Mouse (Mus musculus) megakaryocyte progenitor cell, adult 5-6 weeks (primary cell): ENCODE results near the gene Babam2. TPM values are rescaled to one million over a fixed set of nuclear protein-coding genes. Genes with fewer than 3 reads are reported as not detected.

Experiments used
- ATAC-seq: replicated peaks from 2 replicates; pipeline ENCODE4 v1.8.0; 2016; ENCODE audit warnings: mild to moderate bottlenecking, moderate TSS enrichment, inconsistent platforms; ENCODE audit not compliant: poor library complexity
- total RNA-seq, 2 experiments: library from RNA; stranded (forward) in 1 of 2; stranded (reverse) in 1 of 2; fragments of 157-497, 149-512 nt in 1 of 2; fragments of 200-1000 nt in 1 of 2; gene quantifications; 2 replicates each; pipeline versions ENCODE4 v1.2.3 to v1.2.4; 2015 to 2017

The Babam2 gene
- total RNA-seq, 2 experiments from 2014 or later: 37.7 to 117 TPM

DNA sequence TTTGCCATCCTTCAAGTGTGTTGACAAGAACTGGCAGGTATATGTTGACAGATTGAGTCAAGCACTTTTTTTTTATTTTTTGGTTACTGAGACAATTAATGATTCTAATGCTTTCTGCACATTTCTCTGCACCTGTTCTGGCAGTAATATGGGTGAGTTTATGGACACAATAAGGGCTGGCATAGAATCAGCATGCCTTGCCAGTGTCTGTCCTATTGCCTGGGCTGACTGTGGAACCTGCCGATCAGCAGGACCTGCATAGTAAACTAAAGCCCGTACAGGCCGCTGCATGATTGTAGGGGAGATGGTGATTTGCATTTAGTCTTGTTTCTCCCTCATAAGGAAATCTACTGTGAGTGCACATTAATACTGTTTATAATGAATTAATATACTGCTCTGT lies 178.0 kb downstream of the Babam2 start:
- no peak for ATAC-seq

- ATAC-seq: no peak
Observed at GRCm38 (mm10) chr5:31876216-31876974, 178.9 kb downstream of the Babam2 start.

GRCm38 (mm10) chr5:31880457-31880856 lies 183.0 kb downstream of the Babam2 start:
- ATAC-seq: no peak

GRCm38 (mm10) chr5:31882297-31882696 lies 184.8 kb downstream of the Babam2 start:
- 0 out of 2 replicates have a peak, but pooled peaks have one; percentile 26 for ATAC-seq

GRCm38 (mm10) chr5:31884962-31885361 lies 187.5 kb downstream of the Babam2 start:
- no peak for ATAC-seq

GRCm38 (mm10) chr5:31887590-31887989 lies 190.1 kb downstream of the Babam2 start:
- ATAC-seq: peak; percentile 65

- ATAC-seq: no peak
Observed at GRCm38 (mm10) chr5:31888341-31888740, 190.9 kb downstream of the Babam2 start.

- no peak for ATAC-seq
Observed at GRCm38 (mm10) chr5:31892631-31893030, 195.1 kb downstream of the Babam2 start.

DNA sequence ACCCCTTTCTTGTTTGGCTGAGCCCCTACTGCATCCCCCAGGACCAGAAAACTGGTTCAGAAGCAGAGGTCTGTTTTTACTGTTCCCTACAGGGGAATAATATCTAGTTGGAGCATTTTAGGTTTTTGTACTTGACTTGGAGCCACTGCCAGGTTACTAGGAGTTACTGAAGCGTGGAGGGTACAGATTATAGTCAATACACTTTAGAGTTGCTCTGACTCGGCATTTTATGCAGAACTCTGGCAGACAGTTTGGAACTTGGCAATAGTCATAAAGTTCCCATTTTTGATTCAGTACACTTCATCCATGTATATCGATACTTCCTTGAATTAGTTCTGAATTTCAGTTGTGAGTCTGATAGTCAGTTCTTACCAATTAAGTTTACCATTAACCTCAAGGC lies 202.4 kb downstream of the Babam2 start:
- no peak for ATAC-seq

DNA sequence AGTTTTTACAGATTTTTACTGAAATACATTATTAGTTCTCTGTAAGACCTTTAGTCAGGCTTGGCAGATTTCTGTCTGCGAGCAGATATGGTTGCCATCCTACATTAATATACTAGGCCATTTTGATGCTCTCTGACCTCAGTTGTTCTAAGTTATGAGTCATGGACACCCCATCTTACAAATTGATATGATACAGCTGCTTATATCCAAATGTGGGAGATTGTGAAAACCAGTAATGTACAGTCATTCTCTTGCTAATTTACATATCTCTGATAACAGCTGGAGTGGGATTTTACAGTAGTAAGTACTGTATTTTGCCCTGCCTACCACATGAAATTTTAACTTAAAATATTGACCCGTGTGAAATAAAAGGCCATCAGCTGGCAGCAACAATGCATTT lies 204.7 kb downstream of the Babam2 start:
- ATAC-seq: no peak

DNA sequence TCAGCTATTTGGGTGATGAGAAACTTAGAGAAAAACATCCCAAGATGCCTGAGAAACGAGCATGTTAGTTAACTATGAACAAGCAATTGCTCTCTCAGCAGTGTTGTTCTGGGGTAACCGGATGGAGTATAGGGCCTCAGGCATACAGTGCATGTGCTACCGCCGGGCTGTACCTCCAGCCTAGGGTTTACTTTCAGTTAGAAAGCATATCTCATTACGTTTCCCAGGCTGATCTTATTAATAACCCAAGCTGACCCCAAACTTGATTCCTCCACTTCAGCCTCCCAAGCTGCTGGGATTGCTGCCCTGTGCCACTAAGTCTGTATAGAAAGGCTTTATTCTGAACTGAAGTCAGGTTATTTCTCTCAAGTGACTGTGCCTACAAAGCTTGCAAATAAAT lies 205.4 kb downstream of the Babam2 start:
- ATAC-seq: no peak

GRCm38 (mm10) chr5:31904968-31905683 lies 207.6 kb downstream of the Babam2 start:
- ATAC-seq: no peak

- ATAC-seq: no peak
Observed at GRCm38 (mm10) chr5:31905808-31906207, 208.3 kb downstream of the Babam2 start.

DNA sequence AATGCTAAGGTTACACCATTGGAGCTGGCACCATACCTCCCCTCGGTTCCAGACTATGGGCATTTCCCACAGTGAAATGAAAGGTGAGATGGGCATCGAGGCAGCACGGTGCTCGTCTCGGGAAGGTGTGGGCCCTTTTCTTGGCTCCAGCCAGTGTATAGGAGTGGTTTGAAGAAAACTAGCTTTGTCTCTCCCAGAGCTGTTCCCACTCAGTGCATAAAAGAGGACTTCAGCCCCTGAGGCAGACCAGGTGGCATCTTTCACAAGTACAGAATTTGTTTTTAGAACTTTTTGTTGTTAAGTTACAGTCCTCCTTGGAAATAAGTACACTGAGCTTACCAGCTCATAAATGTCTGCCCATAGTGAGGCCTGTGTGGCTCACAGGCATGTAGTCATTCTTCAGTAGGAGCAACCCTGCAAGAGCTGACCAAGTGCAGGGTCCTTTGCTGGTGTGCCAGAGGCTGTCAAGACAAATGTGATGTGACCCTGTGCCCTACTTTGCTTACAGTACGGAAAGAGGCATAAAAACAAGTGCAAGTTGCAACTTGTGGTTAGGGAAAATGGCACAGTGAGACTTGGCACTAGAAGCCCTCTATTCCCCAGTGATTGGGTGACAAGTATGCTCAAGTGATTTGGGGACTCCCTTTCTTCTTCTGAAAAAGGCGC lies 208.9 kb downstream of the Babam2 start:
- no peak for ATAC-seq

DNA sequence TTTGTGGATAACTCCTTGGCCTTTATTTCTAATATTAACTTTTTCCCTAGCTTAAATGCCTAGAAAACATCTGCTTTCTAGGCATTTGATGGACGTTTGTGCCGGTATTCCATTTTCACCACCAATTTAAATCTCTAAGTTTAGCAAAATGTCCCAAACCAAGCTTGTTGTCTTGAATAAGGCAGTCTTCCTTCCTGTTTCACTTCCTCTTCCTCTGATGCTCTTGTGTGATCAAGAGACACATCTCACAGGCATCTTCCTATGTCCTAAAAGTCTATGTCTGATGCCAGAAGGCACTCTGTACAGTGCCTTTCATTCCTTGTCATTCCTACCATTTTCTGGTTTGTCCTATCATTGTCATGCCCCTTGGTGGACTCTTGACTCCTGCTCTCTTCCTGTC lies 210.5 kb downstream of the Babam2 start:
- ATAC-seq: no peak

GRCm38 (mm10) chr5:31908818-31909217 lies 211.3 kb downstream of the Babam2 start:
- ATAC-seq: no peak

DNA sequence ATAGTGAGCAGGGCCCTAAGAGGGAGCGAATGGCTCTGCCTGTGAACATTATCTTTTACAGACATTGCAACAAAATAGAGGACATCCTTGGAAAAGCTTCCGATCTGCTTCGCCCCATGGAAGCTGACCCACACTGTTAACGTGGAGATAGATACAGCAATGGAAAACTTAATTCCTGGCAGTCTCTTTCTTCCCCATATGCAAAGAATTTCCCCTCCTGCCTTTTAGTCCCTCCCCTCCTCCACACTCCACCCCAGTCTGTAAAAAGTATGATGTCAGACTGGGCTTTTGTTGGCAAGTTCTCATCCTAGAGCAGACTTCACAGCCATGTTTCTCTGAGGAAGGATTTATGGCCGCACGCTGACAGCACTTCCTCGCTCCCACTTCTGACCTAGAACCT lies 218.8 kb downstream of the Babam2 start:
- no peak for ATAC-seq

DNA sequence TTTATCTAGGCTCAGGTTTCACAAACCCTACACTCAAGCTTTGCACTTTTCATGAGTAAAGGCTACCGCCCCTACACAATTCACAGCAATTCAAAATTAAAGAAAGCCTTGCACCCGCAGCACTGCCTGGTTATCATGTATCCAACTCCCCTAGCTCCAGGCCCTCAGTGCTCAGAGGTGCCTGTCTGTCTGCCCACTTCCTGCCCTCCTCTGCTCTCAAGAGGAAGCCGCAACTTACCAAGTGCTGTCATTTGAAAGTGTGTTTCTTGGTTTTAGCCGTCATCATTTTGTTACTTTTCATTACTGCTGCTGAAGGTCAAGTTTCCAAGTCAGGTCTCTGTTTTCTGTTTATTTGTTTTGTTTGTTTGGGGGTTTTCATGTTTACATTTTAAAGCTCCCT lies 221.1 kb downstream of the Babam2 start:
- peak; percentile 74 for ATAC-seq

DNA sequence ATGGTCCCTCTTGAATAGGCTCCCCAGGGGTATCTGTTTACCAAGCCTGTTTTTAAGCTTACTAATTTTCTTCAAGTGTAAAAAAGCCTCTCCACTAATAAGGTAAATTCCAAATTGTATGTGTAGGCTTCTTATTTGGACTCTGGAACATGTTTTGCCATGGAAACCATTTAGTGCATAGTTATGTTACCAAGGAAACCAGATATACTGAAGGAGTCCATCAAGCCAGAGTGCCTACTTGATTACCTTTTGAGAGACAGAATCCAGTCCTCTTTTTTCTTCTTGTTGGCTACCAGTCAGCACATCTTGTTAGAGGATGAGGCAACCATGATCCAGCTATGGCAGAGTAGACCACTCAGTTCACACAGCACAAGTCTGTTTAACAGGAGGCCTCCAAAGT lies 222.6 kb downstream of the Babam2 start:
- no peak for ATAC-seq

DNA sequence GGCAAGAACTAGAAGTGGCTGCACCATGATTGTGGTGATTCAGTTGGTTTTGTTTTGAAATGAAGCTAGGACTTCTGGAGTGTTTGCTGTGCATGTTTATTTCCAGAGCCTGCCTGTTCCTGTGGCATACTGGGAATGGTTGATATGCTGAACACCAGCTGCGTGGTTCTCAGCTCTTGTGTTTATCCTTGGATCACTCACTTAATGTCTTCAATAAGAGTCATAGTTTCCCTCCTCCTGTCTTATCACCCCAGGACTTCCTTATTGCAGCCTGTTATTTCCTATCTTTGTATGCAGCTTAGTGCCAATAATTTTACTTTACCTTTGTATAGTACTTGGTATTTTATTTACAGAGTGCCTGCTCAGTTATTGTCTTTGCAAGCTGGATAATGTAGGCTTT lies 223.4 kb downstream of the Babam2 start:
- ATAC-seq: no peak

- no peak for ATAC-seq
Observed at GRCm38 (mm10) chr5:31924075-31924474, 226.6 kb downstream of the Babam2 start.

- peak; percentile 57; the same call in 1 of the 2 replicates for ATAC-seq
Observed at GRCm38 (mm10) chr5:31926551-31926950, 229.1 kb downstream of the Babam2 start.
